Mouse (Mus musculus) E14TG2a.4 (cell line): Measurements from ENCODE around the gene Krtap4-7.
"Not testable (repeated sequence)": the region's sequence is repeated elsewhere in the genome, so short reads cannot be mapped to it uniquely, and the experiment has no call there.

Source experiments
- H3K27me3 ChIP-seq: 2 replicates; pipeline ENCODE4 v1.6.1; 2014; ENCODE audit warnings: low read length, control low read depth; ENCODE audit not compliant: insufficient read depth
- H3K36me3 ChIP-seq: 2 replicates; pipeline ENCODE4 v1.6.1; 2014; ENCODE audit warnings: low read length, control low read depth; ENCODE audit not compliant: insufficient read depth
- H3K4me1 ChIP-seq: replicated peaks from 2 replicates; pipeline ENCODE4 v1.6.1; 2014; ENCODE audit warnings: low read depth, low read length, control low read depth
- H3K4me3 ChIP-seq: replicated peaks from 2 replicates; pipeline ENCODE4 v1.5.1; 2014; ENCODE audit warnings: mild to moderate bottlenecking, low read length
- H3K9me3 ChIP-seq: 2 replicates; pipeline ENCODE4 v1.6.1; 2014; ENCODE audit warnings: low read length, control low read depth
- CTCF ChIP-seq: conservative IDR thresholded peaks from 2 replicates; pipeline ENCODE4 v1.5.1; 2014; ENCODE audit warnings: low read length
- NANOG ChIP-seq: IDR thresholded peaks from 2 replicates; pipeline ENCODE4 v1.6.1; 2014; ENCODE audit warnings: borderline replicate concordance, low read length, mixed read lengths
- POU5F1 ChIP-seq: IDR thresholded peaks from 2 replicates; pipeline ENCODE4 v1.6.1; 2014; ENCODE audit warnings: low read length, borderline replicate concordance

Gene Krtap4-7

DNA sequence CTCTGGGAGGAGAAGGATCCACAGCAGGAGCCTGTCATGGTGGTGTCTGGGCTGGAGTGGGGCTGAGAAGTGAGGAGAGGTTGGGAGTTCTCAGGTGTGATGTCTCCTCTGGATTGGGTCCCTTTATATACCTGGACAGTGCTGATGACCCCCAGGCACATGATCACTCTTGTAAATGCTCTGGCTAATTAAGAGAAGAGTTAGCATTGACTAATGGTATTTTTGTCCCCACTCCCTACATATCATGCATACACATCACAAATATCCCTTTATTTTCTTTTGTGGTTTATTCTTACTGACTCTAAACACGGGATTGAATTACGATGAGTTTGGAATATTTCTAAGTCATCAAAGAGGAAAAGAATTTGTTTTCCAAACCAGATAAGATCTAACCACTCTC, 23.6 kb downstream of the Krtap4-7 start, which contains the start of gene Gm11562:
TSS of gene Gm11562 (minus strand) at position 101 of the 400 bp plus-strand sequence.
- no peaks in the 10 kb centered on the region for H3K36me3 ChIP-seq
- no peak within 1 kb of the TSS for H3K4me3 ChIP-seq
- no peaks in the 10 kb centered on the region for H3K27me3 ChIP-seq
- no peaks in the 10 kb centered on the region for H3K9me3 ChIP-seq
- no peaks in the 10 kb centered on the region for H3K4me1 ChIP-seq
- TF ChIP-seq NANOG, result no peak
- no peak for TF ChIP-seq POU5F1
- TF ChIP-seq CTCF, result no peak

- Histone ChIP-seq H3K4me3 (no peak within 1 kb of the TSS), H3K27me3 (no peaks in the 10 kb centered on the region), H3K4me1 (no peaks in the 10 kb centered on the region), H3K36me3 (no peaks in the 10 kb centered on the region), H3K9me3 (no peaks in the 10 kb centered on the region)
- no peak for TF ChIP-seq NANOG
- TF ChIP-seq POU5F1, result no peak
- no peak for TF ChIP-seq CTCF
Observed at GRCm38 (mm10) chr11:99614796-99615363, 29.0 kb downstream of the Krtap4-7 start, which contains the start of gene Krtap2-4. Krtap2-4 (minus strand) TSS chr11:99614846.

DNA sequence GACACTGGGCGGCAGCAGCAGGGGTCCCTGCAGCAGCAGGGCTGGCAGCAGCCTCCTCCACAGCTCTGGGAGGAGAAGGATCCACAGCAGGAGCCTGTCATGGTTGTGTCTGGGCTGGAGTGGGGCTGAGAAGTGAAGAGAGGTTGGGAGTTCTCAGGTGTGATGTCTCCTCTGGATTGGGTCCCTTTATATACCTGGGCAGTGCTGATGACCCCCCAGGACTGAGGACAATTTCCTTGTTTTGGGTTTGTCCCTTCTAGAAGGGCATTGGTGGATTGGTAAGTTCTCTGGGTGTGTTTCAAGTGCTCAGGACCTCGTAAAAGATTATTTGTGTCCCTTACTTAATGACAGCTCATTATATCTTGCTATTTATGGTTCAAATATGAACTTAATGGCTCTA, 33.8 kb downstream of the Krtap4-7 start, which contains the start of gene Gm11937:
TSS of gene Gm11937 (minus strand) at position 101 of the 400 bp plus-strand sequence.
- not testable (repeated sequence) for H3K4me1 ChIP-seq, H3K36me3 ChIP-seq, H3K4me3 ChIP-seq, H3K27me3 ChIP-seq, H3K9me3 ChIP-seq

DNA sequence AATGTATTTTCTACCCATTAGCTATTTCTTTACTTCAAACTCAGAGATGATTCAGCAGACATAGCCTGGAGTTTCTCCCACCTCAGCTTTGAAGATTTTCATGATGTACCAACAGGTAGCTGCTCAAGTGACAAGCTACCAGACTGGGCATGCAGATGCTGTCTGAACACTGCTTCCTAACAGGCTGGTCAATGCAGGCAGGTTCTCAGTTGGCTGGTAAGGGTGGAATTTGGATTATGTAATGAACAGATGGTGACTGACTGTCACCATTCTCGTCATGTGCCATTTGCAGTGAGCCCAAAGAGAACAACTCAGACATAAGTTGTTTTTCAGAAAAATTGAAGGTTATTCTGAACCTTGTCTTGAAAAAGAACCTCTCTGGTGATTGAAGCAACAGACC, 34.8 kb downstream of the Krtap4-7 start:
- Histone ChIP-seq H3K27me3 (no peaks in the 10 kb centered on the region), H3K4me1 (no peaks in the 10 kb centered on the region), H3K36me3 (no peaks in the 10 kb centered on the region), H3K4me3 (no peak overlapping the region), H3K9me3 (no peaks in the 10 kb centered on the region)
- TF ChIP-seq NANOG, result no peak
- TF ChIP-seq POU5F1, result no peak
- no peak for TF ChIP-seq CTCF

GRCm38 (mm10) chr11:99603208-99603607, 40.7 kb downstream of the Krtap4-7 start, which contains the start of gene Gm11938:
Gm11938 (minus strand) TSS chr11:99603308.
- H3K4me3 ChIP-seq, H3K36me3 ChIP-seq, H3K9me3 ChIP-seq, H3K4me1 ChIP-seq, H3K27me3 ChIP-seq: not testable (repeated sequence)

DNA sequence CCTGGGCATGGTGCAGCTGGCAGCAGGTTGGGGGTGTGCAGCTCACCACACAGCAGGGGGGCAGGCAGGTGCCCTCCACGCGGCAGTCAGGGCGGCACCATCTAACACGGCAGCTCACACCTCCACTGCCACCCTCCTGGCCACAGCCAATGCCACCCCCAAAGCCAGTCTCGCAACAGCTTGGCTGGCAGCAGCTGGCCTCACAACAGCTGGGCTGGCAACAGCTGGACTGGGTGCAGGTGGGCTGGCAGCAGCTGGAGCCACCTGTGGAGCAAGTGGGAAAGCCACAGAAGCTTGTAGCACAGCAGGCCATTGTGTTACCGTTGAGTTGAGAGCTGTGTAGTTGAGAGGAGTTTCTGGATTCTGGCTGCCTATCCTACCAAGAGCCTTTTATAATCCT, 46.1 kb downstream of the Krtap4-7 start, which contains the start of gene Krtap9-3:
TSS of gene Krtap9-3 (minus strand) at position 364 of the 400 bp plus-strand sequence.
- not testable (repeated sequence) for H3K4me3 ChIP-seq, H3K27me3 ChIP-seq, H3K9me3 ChIP-seq, H3K36me3 ChIP-seq, H3K4me1 ChIP-seq
